Mouse (Mus musculus) spleen, adult 2 months (tissue): ENCODE results near the gene Edc3.

ENCODE experiments used
- CTCF ChIP-seq: fragments of 200-500 bp; IDR thresholded peaks from 2 replicates; pipeline ENCODE4 v1.5.1; 2011; ENCODE audit warnings: mild to moderate bottlenecking, inconsistent platforms; ENCODE audit not compliant: insufficient read depth, insufficient read length, insufficient replicate concordance; ENCODE audit errors: extremely low read depth
- POLR2A ChIP-seq: fragments of 200-500 bp; IDR thresholded peaks from 2 replicates; pipeline ENCODE4 v1.6.1; 2011; ENCODE audit warnings: low read depth, low read length, inconsistent platforms

- TF ChIP-seq CTCF (no peak), POLR2A (no peak)
Observed at GRCm38 (mm10) chr9:57694108-57694507, 14.2 kb upstream of the Edc3 start.
